Mouse (Mus musculus) embryonic fibroblast, embryonic 13.5 days (primary cell): Measurements from ENCODE around the gene Galnt4.

ENCODE experiments used
- CTCF ChIP-seq: IDR thresholded peaks from 2 replicates; pipeline ENCODE4 v1.5.1; 2011; ENCODE audit warnings: mild to moderate bottlenecking, control low read depth, low read length, moderate library complexity, borderline replicate concordance; ENCODE audit not compliant: insufficient read depth
- POLR2A ChIP-seq: IDR thresholded peaks from 2 replicates; pipeline ENCODE4 v1.6.1; 2011; ENCODE audit warnings: low read depth, mild to moderate bottlenecking, control low read depth, low read length, moderate library complexity

DNA sequence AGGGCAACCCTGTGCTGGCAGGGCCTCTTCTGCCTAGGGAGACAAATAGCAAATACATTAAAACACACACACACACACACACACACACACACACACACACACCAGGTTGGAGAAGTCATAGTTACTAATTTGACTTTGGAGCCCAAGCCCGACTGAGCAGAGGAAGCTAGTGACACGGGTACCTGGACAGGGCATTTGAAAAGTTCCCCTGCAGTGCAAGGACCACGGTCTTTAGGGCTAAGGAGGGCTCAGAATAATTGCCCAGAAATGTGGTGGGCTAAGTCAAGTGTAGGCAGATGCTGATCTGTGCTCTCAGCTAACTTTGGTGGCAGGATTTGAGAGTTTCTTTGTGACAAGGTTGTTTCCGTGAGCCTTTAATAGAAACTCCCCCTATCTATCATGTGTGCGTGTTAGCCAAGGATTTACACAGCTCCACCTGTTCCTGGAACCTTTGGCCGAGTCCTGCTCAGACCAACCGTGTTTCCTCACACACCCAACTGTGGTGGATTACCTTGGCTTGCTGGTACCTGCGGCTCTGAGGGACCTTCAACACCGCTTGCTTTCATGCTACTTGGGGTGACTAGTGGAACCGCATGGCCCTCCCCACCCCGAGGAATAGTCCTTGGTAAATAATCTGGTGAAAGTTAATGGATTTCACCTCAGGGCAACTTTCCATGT lies 24.8 kb downstream of the Galnt4 start:
- no peak for TF ChIP-seq POLR2A
- no peak for TF ChIP-seq CTCF
